Mouse (Mus musculus): ENCODE results near the gene Mrps6.

GRCm38 (mm10) chr16:92102115-92102514 lies 44.0 kb downstream of the Mrps6 start:
- no peak for TF ChIP-seq CTCF (conservative IDR thresholded peaks at IDR 0.05; ENCODE audit: insufficient read depth, insufficient read length, low read depth, low read length)
- no peak for TF ChIP-seq POLR2A (IDR thresholded peaks at IDR 0.05; ENCODE audit: low read depth, low read length)
